Mouse (Mus musculus) G1E (cell line): ENCODE measurements at regions not wholly inside any gene's neighbourhood (a gene's known extent, or its start where the extent isn't known, plus 50 kb on each side); places are given as distances from the start of the nearest gene placed in this dataset.

Experiments
- CTCF ChIP-seq: IDR thresholded peaks from 2 replicates; pipeline ENCODE4 v1.5.1; 2012; ENCODE audit warnings: low read depth, low read length, inconsistent platforms, mixed read lengths
- TAL1 ChIP-seq: conservative IDR thresholded peaks from 2 replicates; pipeline ENCODE4 v1.6.1; 2012; ENCODE audit warnings: low read depth, low read length, inconsistent platforms, mixed read lengths

GRCm38 (mm10) chr1:92369972-92370371, 103.7 kb downstream of the Ndufa10 start:
- TF ChIP-seq TAL1 (no peak), CTCF (no peak)
